Mouse (Mus musculus) heart, postnatal 36 days (tissue): Measurements from ENCODE around the gene Lysmd4. TPM values are rescaled to one million over a fixed set of nuclear protein-coding genes. Genes with fewer than 3 reads are reported as not detected.

ENCODE experiments used
- DNase-seq, 2 experiments: peaks; one replicate each; pipeline ENCODE4 v3.0.0; 2021 to 2022
- intact Hi-C: fragments of 180-260 bp; cut with DNase I; formaldehyde crosslinking; loops from one replicate; pipeline ENCODE4 v1.15.1; 2025
- total RNA-seq, 2 experiments: library from RNA; stranded (reverse); gene quantifications; 2 replicates each; pipeline ENCODE4 v1.2.3; 2021

Lysmd4 gene
- 10 to 100 TPM; 15.3 to 17.8 TPM for total RNA-seq

DNA sequence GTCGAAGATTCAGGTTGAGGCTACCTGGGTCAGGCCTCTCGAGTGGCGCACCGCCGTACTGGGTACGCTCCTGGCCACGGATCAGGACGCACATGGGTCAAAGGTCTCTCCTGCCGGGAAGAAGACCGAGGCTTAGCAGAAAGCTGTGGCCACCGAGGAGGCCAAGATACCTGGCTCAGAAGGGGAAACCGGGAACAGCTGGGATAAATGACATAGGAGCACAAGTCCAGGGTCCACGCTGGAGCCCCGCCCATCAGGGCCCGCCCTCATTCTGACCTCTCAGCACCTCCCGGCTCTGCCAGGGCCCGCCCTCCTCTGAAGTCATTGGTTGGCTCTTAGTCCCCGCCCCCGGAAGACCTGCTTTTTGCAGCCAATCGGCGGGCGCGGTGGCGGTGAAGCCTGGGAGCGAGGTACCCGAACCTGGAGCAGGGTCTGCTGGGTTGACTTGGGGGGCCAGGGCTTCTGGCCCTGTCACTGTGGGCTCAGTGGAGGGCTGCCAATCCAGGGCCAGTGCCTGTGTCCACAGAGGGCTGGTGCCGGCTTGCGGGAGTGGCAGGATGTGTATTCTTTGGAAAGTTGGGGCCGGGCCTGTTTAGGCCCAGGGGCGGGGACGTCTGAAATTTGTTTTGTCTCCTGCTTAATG lies at the start of gene Lysmd4:
TSS of gene Lysmd4 (plus strand) at position 325 of the 643 bp plus-strand sequence.
- DNase-seq = peak; percentile 97
- intact Hi-C loops = loop anchor here (10.0 kb wide), 1 partner anchor 532 kb away; the partner anchor contains the start of gene Synm

DNA sequence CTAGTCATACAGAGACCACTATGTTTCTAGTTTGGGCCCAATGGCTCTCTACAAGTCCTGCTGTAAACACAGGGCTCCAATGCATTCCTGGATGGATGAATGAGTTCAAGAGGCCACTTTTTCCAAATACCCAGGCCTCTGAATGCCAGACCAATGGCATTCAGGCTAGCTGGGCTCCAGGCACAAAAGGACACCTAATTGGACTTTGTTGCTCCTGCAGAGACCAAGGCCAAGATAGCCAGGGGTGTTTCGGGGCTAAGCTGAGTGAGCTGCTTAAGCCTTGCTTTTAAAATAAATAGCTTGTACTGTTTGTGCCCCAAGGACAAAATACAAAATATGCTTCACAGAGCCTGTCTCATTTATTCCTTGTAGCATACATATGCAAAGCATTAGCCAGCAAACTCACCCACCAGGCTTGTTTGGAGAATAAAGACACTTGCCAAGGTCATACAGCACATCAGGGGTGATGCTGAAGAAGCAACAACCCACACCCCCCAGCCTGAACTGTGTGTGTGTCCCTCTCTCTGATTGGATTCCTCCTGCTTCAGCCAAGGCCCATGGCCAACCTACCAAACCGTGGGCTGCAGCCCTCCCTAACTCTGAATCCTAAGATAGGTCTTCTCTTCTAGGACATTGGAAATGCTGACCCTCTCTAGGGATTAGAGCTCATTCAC lies 48.7 kb upstream of the Lysmd4 start:
- intact Hi-C loops = loop anchor here (5.0 kb wide), 1 partner anchor 81 kb away; no protein-coding TSS in a partner anchor
- DNase-seq = no peak

GRCm38 (mm10) chr7:67183786-67184185 lies 38.6 kb upstream of the Lysmd4 start:
- intact Hi-C loops = no loop called here
- DNase-seq = no peak

DNA sequence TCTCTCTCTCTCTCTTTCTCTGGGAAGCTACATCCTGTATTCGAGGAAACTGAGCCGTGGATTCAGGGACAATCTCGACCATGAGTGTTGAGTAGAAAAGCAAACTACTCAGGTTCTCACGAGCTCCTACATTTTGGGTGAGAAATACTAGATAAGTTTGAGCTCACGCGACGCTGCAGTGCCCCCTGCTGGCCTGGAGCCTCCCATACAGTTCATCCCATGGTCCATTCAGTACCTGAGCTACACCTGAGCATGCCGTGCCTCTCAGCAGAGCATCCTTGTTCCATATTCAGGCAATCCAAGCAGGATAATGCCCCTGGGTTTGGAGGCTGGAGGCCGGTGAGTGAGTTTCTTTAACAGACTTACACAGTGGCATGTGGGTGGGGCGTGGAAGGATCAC lies 22.9 kb upstream of the Lysmd4 start:
- peak; percentile 68 to 78 for DNase-seq

GRCm38 (mm10) chr7:67203625-67204024 lies 18.7 kb upstream of the Lysmd4 start:
- intact Hi-C loops = no loop called here
- no peak for DNase-seq

More for the DNA sequence above, 22.9 kb upstream of the Lysmd4 start:
- intact Hi-C loops = loop anchor here (1.0 to 5.0 kb wide), 4 partner anchors 137 to 489 kb away; no protein-coding TSS in a partner anchor

DNA sequence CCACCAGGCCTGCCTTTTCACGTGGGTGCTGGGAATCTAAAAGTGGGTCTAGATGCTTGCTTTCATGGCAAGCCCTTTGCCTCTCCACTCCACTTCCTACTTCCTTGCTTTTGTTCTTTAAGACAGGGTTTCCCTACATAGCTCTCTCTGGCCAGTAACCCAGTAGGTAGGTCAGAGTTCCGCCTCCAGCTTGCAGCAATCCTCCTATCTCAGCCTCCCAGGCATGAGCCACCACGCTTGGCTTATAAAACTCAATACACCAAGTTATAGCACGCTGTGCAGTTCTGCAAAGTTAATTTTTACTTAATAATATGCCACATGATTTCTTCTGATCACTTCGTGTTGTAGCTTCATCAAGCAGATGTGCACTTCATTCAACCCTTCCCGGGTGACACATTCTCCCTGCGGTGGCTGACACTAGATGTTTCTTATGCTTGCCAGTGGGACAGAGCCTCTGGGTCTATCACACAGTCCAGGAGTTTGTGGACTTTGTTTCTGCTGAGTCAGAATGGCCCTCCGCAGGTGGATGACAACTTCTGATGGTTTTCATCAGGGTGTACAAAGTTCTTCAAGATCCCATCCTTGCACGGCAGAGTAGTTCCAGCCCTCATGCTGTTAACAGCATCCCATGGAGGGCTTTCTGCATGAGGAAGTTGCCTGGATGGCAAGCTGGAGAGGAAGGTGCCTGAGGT lies 16.5 kb upstream of the Lysmd4 start:
- intact Hi-C loops = no loop called here
- no peak for DNase-seq

- no peak for DNase-seq
- intact Hi-C loops = no loop called here
Measured at GRCm38 (mm10) chr7:67206496-67206895, 15.8 kb upstream of the Lysmd4 start.

- intact Hi-C loops = no loop called here
- no peak for DNase-seq
Measured at GRCm38 (mm10) chr7:67207701-67208100, 14.6 kb upstream of the Lysmd4 start.

GRCm38 (mm10) chr7:67208317-67208716 lies 14.0 kb upstream of the Lysmd4 start:
- intact Hi-C loops = no loop called here

DNA sequence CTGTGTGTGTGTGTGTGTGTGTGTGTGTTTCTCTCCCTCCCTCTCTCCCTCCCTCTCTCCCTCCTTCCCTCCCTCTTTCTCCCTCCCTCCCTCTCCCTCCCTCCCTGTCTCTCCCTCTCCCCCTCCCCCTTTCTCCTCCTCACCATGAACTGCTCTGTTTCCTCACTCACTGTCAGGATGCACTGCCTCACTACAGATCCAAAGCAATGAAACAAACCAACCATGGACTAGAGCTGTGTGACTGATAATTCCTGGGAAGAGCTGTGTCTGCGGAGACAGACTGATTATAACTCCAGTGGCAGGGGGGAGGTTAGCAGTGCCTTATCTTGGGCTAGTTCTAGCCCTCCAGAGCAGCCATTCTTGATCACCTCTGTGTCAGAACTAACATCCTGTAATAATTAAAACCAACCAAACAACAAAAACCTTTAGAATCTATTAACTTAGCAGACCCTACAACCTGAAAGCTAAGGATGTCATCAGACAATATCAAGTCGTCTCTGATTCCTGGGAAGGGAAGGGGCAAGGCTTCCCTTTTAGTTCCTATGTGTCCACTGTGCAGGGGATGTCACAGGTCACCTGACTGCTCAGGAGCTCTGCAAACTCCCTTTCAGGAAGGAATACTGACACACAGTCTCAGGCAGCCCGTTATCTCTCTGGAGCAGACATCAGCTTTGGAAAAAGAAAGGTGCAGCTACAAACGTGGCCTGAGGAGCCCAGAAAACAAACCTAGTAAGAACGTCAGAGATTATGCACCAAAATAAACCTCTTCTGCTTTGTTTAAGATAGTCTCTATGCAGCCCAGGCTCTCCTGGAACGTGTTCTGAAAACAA lies 12.1 kb upstream of the Lysmd4 start:
- no peak for DNase-seq
- intact Hi-C loops = no loop called here

More at GRCm38 (mm10) chr7:67208317-67208716, 14.0 kb upstream of the Lysmd4 start:
- DNase-seq = no peak

GRCm38 (mm10) chr7:67211341-67211740 lies 11.0 kb upstream of the Lysmd4 start:
- no peak for DNase-seq
- intact Hi-C loops = no loop called here

DNA sequence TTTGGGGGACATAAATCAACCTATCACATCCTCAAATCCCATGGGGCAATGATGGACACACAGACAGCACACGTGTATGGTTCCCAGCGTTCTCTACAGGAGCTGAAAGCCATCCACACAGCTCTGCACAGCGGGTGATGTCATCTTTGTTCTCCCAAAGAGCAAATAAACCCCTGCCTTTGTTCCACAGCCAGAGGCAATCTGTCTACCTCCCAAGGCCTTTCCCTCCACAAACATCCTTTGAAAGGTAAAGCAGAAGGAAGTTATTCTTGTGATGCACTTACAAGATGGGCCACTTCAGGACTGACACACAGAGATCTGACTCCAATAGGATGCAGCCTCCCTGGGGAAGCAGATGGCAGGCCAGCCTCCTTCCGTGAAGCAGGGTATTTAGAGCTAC lies 10.4 kb upstream of the Lysmd4 start:
- DNase-seq = no peak
- intact Hi-C loops = no loop called here

- intact Hi-C loops = no loop called here
- DNase-seq = no peak
Measured at GRCm38 (mm10) chr7:67213589-67213988, 8.8 kb upstream of the Lysmd4 start.

DNA sequence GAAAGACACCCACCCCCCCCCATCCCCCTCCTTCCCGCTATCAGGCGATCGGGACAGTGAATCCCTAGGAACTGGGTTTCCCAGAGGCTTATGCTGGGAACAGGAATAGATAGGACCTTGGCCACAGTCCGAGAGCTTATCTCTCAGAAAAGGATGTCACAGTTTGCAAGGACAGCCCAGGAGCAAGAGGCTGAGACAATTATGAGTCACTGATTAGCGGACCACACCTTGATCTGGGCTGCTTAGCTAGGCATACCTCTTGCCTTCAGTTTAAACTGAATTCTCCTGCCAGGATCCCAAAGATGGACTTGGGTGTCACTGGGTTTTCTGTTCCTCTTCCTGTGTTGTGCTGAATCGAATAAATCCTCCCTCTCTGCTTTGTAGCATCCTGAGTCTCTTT lies 6.0 kb upstream of the Lysmd4 start:
- intact Hi-C loops = no loop called here

GRCm38 (mm10) chr7:67217025-67217424 lies 5.3 kb upstream of the Lysmd4 start:
- intact Hi-C loops = loop anchor here (1.0 kb wide), 1 partner anchor 414 kb away; no protein-coding TSS in a partner anchor
- peak; percentile 76 to 87 for DNase-seq

More for the DNA sequence above, 6.0 kb upstream of the Lysmd4 start:
- no peak for DNase-seq

DNA sequence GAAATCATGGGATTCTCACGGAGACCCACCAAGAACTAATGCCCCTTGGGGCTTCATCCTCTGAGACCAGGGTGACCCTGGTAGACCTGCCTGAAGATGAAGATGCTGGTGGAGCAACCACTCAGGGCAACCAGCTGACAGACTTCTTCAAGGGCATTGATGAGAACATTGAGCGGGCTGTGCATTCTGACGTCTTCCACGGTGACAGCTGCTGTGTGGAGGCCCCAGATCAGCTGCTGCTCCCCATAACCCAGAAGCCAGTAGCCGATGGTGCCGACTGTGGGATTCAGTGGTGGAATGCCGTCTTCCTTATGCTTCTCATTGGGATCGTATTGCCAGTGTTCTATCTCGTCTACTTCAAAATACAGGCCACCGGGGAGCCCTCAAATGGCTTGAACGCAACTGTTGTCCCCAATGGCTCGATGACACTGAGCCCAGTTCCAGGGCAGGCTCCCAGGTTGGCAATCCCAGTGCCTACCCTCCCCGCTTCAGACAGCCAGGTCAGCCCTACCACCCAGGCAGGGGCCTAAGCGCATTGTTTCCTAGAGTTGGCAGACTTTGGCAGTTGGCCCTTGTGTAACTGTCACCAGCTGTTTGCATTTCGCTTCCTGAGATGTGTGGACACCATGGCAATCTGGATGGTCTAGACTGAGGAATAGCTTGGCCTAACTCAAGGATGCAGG lies 3.7 kb downstream of the Lysmd4 start:
- DNase-seq = no peak
- intact Hi-C loops = loop anchor here (10.0 kb wide), 1 partner anchor 529 kb away; the partner anchor contains the start of gene Synm

DNA sequence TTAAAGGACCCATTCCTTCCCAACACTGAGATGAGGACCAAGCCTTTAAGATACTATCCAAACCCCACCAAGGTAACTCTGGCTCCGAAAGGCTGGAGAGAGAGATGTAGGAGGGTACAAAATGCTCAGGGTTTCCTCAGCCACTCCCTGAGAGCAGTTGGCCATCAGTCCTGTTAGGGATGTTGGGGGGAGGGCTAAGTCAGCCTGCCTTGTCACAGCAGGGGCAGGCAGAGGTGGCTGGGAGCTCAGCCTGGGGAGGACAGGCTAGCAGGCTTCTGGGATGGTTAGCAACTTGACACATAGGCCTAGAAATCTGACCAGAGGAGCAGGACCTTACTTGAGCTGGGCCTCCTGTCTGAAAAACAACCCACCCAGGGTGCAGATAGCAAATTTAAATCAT lies 5.2 kb downstream of the Lysmd4 start:
- DNase-seq = no peak
- intact Hi-C loops = loop anchor here (10.0 kb wide), 1 partner anchor 527 kb away; the partner anchor contains the start of gene Synm

DNA sequence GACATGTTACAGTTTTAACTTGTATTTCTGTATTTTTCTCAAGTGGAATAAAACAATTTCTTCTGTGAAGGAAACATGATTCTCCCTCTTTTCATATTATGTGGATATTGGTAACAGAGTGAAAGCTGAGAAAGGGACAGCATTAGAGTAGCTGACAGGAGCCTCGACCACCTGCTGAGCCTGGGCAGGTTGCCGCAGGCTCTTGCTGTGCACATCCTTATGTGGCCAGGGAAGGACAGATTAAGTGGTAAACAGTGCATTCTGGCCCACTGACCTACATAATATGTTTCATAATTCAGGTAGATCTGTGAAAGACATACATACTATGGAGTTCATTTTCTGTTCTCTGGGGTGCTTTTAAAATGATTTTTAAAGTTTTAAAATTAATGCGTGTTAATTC lies 6.0 kb downstream of the Lysmd4 start:
- no peak for DNase-seq
- intact Hi-C loops = loop anchor here (10.0 kb wide), 1 partner anchor 526 kb away; the partner anchor contains the start of gene Synm

DNA sequence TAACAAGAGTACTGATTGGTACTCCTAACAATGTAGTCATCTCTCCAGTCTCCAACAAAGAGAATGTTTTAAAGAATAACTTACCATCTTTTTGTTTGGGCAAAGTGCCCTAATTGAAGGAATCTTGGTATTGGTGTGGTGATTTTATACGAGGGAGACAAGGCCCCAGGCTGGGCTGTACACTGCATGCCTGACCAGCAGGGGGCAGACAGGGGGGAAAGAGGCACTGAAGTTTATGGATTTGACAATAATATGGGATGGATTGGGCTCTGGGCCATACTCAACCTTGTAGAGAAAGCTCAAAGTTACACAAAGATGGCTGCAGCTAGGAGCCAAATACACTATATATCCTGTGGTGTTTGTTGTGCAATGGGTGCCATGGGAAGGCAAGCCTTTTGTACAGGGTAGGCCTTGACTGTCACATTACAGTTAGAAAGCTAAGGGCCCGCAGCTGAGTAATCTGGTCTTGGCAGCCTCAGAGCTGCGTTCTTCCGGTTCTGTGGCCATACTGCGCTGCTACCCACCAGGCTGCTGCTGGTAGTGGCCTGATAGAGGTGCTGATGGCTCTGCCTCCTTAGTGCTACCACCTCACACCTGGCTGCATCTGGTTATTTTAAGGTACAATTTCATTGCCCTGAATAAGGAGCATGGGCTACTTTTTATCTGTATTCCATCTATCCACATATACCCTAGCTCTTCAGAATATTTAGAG lies 6.7 kb downstream of the Lysmd4 start:
- intact Hi-C loops = loop anchor here (10.0 kb wide), 1 partner anchor 526 kb away; the partner anchor contains the start of gene Synm
- DNase-seq = peak; percentile 54 to 58
